Mouse (Mus musculus) cerebellum, adult 9-10 months (tissue): ENCODE data around the gene Gm42791.

Source experiments
- DNase-seq: peaks from one replicate; pipeline ENCODE4 v3.0.0; 2022

Gm42791 gene

DNA sequence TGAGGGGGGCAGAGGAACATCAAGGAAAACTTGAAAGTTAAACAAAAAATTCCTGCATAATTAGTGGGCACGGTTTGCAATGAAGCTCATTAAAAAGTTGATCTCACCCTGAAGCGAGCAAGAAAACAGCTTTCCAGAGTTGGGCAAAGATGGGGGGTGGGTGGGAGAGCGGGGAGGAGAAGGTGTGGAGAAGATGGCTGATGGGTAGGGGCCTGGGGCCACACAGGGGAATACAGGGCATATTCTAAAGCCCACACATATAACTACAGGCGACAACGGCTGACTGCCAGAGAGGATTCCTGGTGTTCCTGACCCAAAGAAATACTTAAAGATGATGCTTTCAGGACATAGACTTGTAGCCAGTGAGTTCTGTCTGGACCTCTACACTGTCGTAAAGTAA lies 131.5 kb downstream of the Gm42791 start:
- DNase-seq: no peak

DNA sequence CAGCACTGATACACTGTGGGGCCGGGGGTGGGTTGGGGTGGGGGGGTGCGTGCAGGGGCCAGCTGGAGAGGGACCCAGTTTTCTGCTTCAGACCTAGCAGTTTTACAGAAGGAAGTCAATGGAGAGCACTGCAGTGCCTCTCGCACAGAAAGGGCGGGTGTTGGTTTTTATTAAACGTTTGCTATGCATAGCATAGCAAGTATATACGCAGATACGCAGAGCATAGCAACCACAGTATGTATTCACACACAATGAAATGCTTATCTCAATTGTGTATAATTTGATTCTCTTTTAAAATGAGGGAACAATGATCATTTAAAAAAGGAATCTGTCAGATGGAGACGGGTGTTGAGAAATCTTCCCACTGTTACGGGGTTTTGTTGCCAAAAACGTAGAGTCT lies 132.1 kb downstream of the Gm42791 start:
- no peak for DNase-seq

DNA sequence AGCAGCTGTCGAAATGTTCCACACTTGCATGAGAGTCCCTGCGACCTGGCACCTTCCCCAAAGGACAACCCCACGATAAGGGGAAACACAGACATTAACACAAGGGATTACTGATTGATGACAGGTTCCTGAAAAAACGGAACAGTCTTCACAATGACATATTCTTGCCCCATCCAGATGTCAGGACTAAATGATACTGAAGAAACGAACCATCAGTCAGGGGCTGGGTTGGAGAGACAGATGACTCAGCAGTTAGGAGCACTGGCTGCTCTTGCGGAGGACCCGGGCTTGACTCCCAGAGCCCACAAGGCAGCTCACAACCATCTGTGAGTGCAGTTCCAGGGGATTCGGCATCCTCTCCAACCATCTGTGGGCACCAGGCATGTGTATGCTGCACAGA lies 132.8 kb downstream of the Gm42791 start:
- DNase-seq: no peak

DNA sequence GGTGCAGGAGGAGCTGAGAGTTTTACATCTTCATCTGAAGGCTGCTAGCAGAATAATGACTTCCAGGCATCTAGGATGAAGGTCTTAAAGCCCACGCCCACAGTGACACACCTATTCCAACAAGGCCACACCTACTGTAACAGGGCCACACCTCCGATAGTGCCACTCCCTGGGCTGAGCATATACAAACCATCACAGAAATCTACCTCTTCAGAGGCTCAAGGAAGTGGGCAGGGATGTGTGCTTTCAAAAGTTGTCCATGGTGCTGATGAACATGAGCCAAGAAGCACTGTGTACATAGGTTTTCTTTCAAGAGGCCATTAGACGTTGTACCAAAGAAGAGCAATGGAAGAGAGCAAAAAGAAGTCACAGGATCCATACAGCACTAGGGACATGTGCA lies 137.4 kb downstream of the Gm42791 start:
- DNase-seq: no peak

GRCm38 (mm10) chr5:148855047-148855446 lies 139.9 kb downstream of the Gm42791 start:
- DNase-seq: no peak

- no peak for DNase-seq
These were observed 140.8 kb downstream of the Gm42791 start for GRCm38 (mm10) chr5:148854166-148854565.

DNA sequence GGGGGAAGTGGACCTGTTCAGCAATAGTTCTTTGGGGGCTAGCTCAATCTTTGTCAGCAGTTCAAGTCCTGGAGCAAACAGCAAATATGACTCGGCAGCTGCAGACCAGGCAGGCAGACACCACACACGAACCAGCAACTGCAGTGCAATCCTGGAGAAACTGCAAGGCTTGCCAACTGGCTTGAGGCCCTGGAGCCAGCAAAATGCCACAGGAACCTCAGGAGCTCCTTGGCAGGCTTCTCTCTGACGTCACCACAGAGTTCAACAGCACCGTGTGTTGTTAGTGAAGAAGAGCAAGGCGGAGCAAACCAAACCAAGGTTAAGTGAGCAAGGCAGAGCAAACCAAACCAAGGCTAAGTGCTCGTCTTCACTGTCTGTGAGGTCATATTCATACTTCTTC lies 145.4 kb downstream of the Gm42791 start:
- no peak for DNase-seq

DNA sequence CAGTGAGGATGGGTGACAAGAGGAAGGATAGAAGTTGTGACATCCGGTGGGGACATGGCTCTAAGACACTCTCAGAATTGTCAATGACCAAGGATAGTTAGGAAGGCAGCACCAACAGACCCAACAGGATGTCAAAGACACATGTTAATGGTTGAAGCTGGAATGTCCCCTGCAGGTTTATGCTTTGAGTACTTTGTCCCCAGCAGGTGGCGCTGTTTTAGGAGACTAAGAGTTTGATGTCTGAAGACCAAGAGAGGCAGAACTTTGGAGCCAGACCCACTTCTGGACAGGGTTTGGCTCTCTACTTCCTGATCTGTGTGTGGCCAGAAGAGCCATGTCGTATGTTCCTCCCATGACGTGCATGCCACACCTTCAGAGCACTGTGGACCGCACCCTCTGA lies 147.9 kb downstream of the Gm42791 start:
- no peak for DNase-seq
